Mouse (Mus musculus) CD4-positive, CD25-positive, alpha-beta regulatory T cell, adult 4 months (primary cell): Measurements from ENCODE around the gene Nck2. TPM values are rescaled to one million over a fixed set of nuclear protein-coding genes. Genes with fewer than 3 reads are reported as not detected.

Source experiments
- ATAC-seq: one replicate; pipeline ENCODE4 v1.8.0; 2017
- polyA plus RNA-seq, 2 experiments: library from polyadenylated mRNA; unstranded; fragments of 100-300 nt; shearing (Covaris generic); gene quantifications; one replicate each; pipeline ENCODE4 v1.2.1; 2017

Gene Nck2
- polyA plus RNA-seq, 2 experiments from 2014 or later: 16.0 to 22.3 TPM

- no peak for ATAC-seq
Observed at GRCm38 (mm10) chr1:43583564-43583963, 139.2 kb downstream of the Nck2 start.

- ATAC-seq: no peak
Observed at GRCm38 (mm10) chr1:43589001-43589400, 144.6 kb downstream of the Nck2 start.

DNA sequence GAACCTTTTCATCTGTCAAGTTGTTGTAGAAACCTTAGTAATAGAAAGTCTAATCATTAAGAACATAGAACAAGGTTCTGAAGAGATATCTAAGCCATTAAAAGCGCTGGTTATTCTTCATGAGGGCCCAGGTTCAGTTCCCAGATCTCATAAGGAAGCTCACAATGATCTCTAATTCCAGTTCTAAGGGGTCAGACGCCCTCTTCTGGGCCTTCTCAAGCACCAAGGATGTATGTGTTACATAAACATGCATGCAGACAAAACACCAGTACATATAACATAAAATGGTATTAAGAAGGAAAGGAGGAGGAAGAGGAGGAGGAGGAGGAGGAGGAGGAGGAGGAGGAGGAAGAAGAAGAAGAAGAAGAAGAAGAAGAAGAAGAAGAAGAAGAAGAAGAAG lies 145.5 kb downstream of the Nck2 start:
- ATAC-seq: no peak

- no peak for ATAC-seq
Observed at GRCm38 (mm10) chr1:43590727-43591126, 146.3 kb downstream of the Nck2 start.

- no peak for ATAC-seq
Observed at GRCm38 (mm10) chr1:43593069-43593468, 148.7 kb downstream of the Nck2 start.

DNA sequence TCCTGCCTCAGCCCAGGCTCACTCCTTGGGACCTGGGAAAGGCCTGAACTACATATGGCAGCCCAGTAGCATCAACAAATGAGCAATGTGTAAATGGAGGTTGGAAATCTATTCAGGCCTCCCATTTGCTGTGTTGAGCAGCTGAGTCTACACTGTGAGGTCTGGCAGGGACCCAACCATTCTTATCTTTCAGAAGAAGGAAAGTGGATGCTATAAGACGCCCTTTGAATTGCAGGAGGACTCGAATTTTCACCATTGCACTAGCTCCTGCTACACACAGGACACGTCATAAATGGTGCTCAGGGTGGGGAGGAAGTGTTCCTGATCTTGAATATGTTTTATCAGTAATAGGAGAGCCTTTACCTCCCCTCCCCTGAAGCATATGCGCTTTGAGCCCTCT lies 150.4 kb downstream of the Nck2 start:
- no peak for ATAC-seq

- ATAC-seq: no peak
Observed at GRCm38 (mm10) chr1:43597731-43598130, 153.4 kb downstream of the Nck2 start.

GRCm38 (mm10) chr1:43599483-43599882 lies 155.1 kb downstream of the Nck2 start:
- no peak for ATAC-seq

DNA sequence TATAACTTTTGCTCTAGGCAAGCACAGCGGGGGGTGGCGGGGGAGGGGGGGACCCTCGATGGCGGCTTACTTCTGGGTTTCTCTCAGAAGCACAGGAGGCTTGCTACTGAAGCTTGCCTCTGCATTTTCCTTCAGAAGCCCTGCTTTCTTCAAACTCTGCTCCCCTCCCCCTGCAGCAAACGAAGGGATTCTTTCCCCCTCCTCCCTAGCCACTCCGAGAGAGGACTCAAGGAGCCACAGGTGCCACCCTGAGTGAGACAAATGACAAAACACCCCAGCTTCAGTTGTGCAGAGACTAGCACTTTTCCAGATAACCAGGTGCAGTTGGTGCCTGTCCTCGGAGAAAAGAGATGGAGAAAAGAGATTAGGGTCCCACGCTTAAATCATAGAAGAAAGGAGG lies 156.7 kb downstream of the Nck2 start:
- no peak for ATAC-seq

DNA sequence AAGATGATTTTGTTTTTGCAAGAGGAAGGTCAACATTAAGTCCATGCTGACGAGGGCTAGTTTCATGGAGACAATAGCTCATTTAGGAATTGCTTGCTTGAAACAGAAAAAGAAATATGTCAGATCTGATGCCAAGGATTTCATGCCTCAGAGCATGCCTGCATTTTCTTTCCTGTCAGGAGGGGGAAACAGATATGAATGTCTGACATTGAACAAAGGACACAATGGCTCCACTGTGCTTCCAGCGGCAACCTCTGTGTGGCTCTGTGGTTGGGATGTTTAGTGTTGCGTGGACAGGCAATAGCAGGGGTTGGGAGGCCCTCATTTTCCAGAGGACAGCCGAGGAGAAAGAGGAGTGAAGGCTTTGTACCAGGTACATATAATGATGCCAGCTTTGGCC lies 171.6 kb downstream of the Nck2 start:
- ATAC-seq: no peak

Other genes starting within 250 kb of the Nck2 start
- 1 to 10 TPM in 1 of 2 experiments, under 1 TPM in 1; 0.89 to 1.9 TPM for gene Fhl2, start 247.6 kb upstream of the Nck2 start, polyA plus RNA-seq